Mouse (Mus musculus) ZHBTc4 (cell line): ENCODE data around the gene Thumpd2.
A peak's percentile ranks its signal among the peaks of the same experiment; 100 is the strongest.

Source experiments
- DNase-seq: peaks from one replicate; pipeline ENCODE4 v3.0.0-alpha.2; 2011; ENCODE audit warnings: low read depth, low spot score

The Thumpd2 gene

GRCm38 (mm10) chr17:81064979-81065311 is at the start of gene Thumpd2:
Gene Thumpd2 (minus strand): TSS chr17:81065082.
- DNase-seq, result peak; percentile 91

- no peak for DNase-seq
Observed at GRCm38 (mm10) chr17:81104237-81104636, 39.4 kb upstream of the Thumpd2 start.

GRCm38 (mm10) chr17:81102866-81103265 is 38.0 kb upstream of the Thumpd2 start:
- DNase-seq, result no peak

- peak; percentile 19 for DNase-seq
Observed at GRCm38 (mm10) chr17:81098444-81098843, 33.6 kb upstream of the Thumpd2 start.

- DNase-seq, result no peak
Observed at GRCm38 (mm10) chr17:81096490-81096889, 31.6 kb upstream of the Thumpd2 start.

GRCm38 (mm10) chr17:81092794-81093193 is 27.9 kb upstream of the Thumpd2 start:
- no peak for DNase-seq

- DNase-seq, result no peak
Observed at GRCm38 (mm10) chr17:81088866-81089265, 24.0 kb upstream of the Thumpd2 start.

- DNase-seq, result no peak
Observed at GRCm38 (mm10) chr17:81087735-81088134, 22.9 kb upstream of the Thumpd2 start.

- DNase-seq, result peak; percentile 21
Observed at GRCm38 (mm10) chr17:81064279-81064978, 453 bp downstream of the Thumpd2 start.

GRCm38 (mm10) chr17:81063346-81063745 is 1.5 kb downstream of the Thumpd2 start:
- no peak for DNase-seq

GRCm38 (mm10) chr17:81062349-81062871 is 2.5 kb downstream of the Thumpd2 start:
- no peak for DNase-seq

- no peak for DNase-seq
Observed at GRCm38 (mm10) chr17:81056796-81057381, 8.0 kb downstream of the Thumpd2 start.

- DNase-seq, result no peak
Observed at GRCm38 (mm10) chr17:81056035-81056434, 8.8 kb downstream of the Thumpd2 start.

GRCm38 (mm10) chr17:81055522-81055921 is 9.4 kb downstream of the Thumpd2 start:
- DNase-seq, result no peak

GRCm38 (mm10) chr17:81053274-81053673 is 11.6 kb downstream of the Thumpd2 start:
- no peak for DNase-seq

- no peak for DNase-seq
Observed at GRCm38 (mm10) chr17:81047930-81048564, 16.8 kb downstream of the Thumpd2 start.

GRCm38 (mm10) chr17:81045525-81046150 is 19.2 kb downstream of the Thumpd2 start:
- DNase-seq, result peak; percentile 38

GRCm38 (mm10) chr17:81045115-81045514 is 19.8 kb downstream of the Thumpd2 start:
- no peak for DNase-seq

- no peak for DNase-seq
Observed at GRCm38 (mm10) chr17:81044356-81044755, 20.5 kb downstream of the Thumpd2 start.

- DNase-seq, result no peak
Observed at GRCm38 (mm10) chr17:81041662-81042061, 23.2 kb downstream of the Thumpd2 start.

- DNase-seq, result no peak
Observed at GRCm38 (mm10) chr17:81038707-81039408, 26.0 kb downstream of the Thumpd2 start.

GRCm38 (mm10) chr17:81035354-81035753 is 29.5 kb downstream of the Thumpd2 start:
- DNase-seq, result no peak
